Mouse (Mus musculus): ENCODE measurements around the gene Rbfox1.

Rbfox1 gene

GRCm38 (mm10) chr16:5992045-5993011 is 107.2 kb downstream of the Rbfox1 start:
- peak; percentile 21 to 37 for DNase-seq (ENCODE audit: low spot score in 2 of 2)

GRCm38 (mm10) chr16:5997136-5997535 is 112.0 kb downstream of the Rbfox1 start:
- DNase-seq (ENCODE audit: low spot score in 2 of 2) = no peak

- DNase-seq (ENCODE audit: low spot score in 2 of 2) = no peak
Observed at GRCm38 (mm10) chr16:5997651-5998050, 112.5 kb downstream of the Rbfox1 start.

- DNase-seq (ENCODE audit: low spot score in 2 of 2) = no peak
Observed at GRCm38 (mm10) chr16:6000016-6000415, 114.9 kb downstream of the Rbfox1 start.

GRCm38 (mm10) chr16:6006996-6007395 is 121.8 kb downstream of the Rbfox1 start:
- DNase-seq (ENCODE audit: low spot score in 2 of 2) = no peak

- DNase-seq (ENCODE audit: low spot score in 2 of 2) = no peak
Observed at GRCm38 (mm10) chr16:6012853-6013252, 127.7 kb downstream of the Rbfox1 start.

GRCm38 (mm10) chr16:6018639-6019038 is 133.5 kb downstream of the Rbfox1 start:
- peak; percentile 78 to 92 for DNase-seq (ENCODE audit: low spot score in 2 of 2)

- DNase-seq (ENCODE audit: low spot score in 2 of 2) = no peak
Observed at GRCm38 (mm10) chr16:6019361-6019760, 134.2 kb downstream of the Rbfox1 start.

GRCm38 (mm10) chr16:6031280-6031679 is 146.1 kb downstream of the Rbfox1 start:
- no peak for DNase-seq (ENCODE audit: low spot score in 2 of 2)

- DNase-seq (ENCODE audit: low spot score in 2 of 2) = no peak
Observed at GRCm38 (mm10) chr16:6032563-6032962, 147.4 kb downstream of the Rbfox1 start.

- DNase-seq (ENCODE audit: low spot score in 2 of 2) = no peak
Observed at GRCm38 (mm10) chr16:6034876-6035275, 149.7 kb downstream of the Rbfox1 start.

GRCm38 (mm10) chr16:6037009-6037408 is 151.9 kb downstream of the Rbfox1 start:
- peak in 1 of 2 experiments; percentile 22 for DNase-seq (ENCODE audit: low spot score in 2 of 2)

GRCm38 (mm10) chr16:6042766-6043165 is 157.6 kb downstream of the Rbfox1 start:
- peak; percentile 26 to 29 for DNase-seq (ENCODE audit: low spot score in 2 of 2)

GRCm38 (mm10) chr16:6048601-6049000 is 163.4 kb downstream of the Rbfox1 start:
- DNase-seq (ENCODE audit: low spot score in 2 of 2) = no peak

GRCm38 (mm10) chr16:6062495-6062894 is 177.3 kb downstream of the Rbfox1 start:
- DNase-seq (ENCODE audit: low spot score in 2 of 2) = no peak

- no peak for DNase-seq (ENCODE audit: low spot score in 2 of 2)
Observed at GRCm38 (mm10) chr16:6065481-6065880, 180.3 kb downstream of the Rbfox1 start.

GRCm38 (mm10) chr16:6075442-6076050 is 190.4 kb downstream of the Rbfox1 start:
- no peak for DNase-seq (ENCODE audit: low spot score in 2 of 2)

- no peak for DNase-seq (ENCODE audit: low spot score in 2 of 2)
Observed at GRCm38 (mm10) chr16:6079017-6079416, 193.9 kb downstream of the Rbfox1 start.

GRCm38 (mm10) chr16:6084701-6085365 is 199.7 kb downstream of the Rbfox1 start:
- no peak for DNase-seq (ENCODE audit: low spot score in 2 of 2)

- DNase-seq (ENCODE audit: low spot score in 2 of 2) = no peak
Observed at GRCm38 (mm10) chr16:6086200-6086599, 201.0 kb downstream of the Rbfox1 start.

GRCm38 (mm10) chr16:6091326-6092123 is 206.4 kb downstream of the Rbfox1 start:
- no peak for DNase-seq (ENCODE audit: low spot score in 2 of 2)
